Mouse (Mus musculus): ENCODE results near the gene Cd2bp2. TPM values are rescaled to one million over a fixed set of nuclear protein-coding genes. Genes with fewer than 3 reads are reported as not detected.
A peak's percentile ranks its signal among the peaks of the same experiment; 100 is the strongest.

Gene Cd2bp2
- polyA plus RNA-seq, 1 experiment, result 67.2 TPM

- Histone ChIP-seq H3K27ac (ENCODE audit: control insufficient read depth, insufficient read depth, low read length) (peak overlapping the region; percentile 98), H3K4me1 (replicated peaks; ENCODE audit: control insufficient read depth, insufficient read depth, low read length) (peaks cover 53% of the 10 kb centered on the region), H3K36me3 (ENCODE audit: control insufficient read depth, insufficient read depth, low read length) (peaks cover 14% of the 10 kb centered on the region), H3K27me3 (ENCODE audit: control insufficient read depth, insufficient read depth, low read length) (no peaks in the 10 kb centered on the region), H3K4me3 (ENCODE audit: control insufficient read depth, insufficient read depth, low read length) (peak overlapping the region; percentile 88)
- DNase-seq, result peak; percentile 81
- TF ChIP-seq POLR2A (IDR thresholded peaks at IDR 0.05; ENCODE audit: control insufficient read depth, extremely low read depth, insufficient read depth, low read length, poor library complexity), result peak; percentile 93
- no peak for TF ChIP-seq CTCF (IDR thresholded peaks at IDR 0.05; ENCODE audit: borderline replicate concordance, control insufficient read depth, extremely low read depth, insufficient read depth, low read length, poor library complexity)
- 5% methylated on average over 10 of the region's 10 CpGs for WGBS
These were observed 22.2 kb upstream of the Cd2bp2 start for GRCm38 (mm10) chr7:127217901-127218642.

GRCm38 (mm10) chr7:127217475-127217874 is 21.6 kb upstream of the Cd2bp2 start:
- no peaks in the 10 kb centered on the region for H3K27me3 ChIP-seq (ENCODE audit: control insufficient read depth, insufficient read depth, low read length)
- H3K36me3 ChIP-seq (ENCODE audit: control insufficient read depth, insufficient read depth, low read length), result peaks cover 14% of the 10 kb centered on the region
- H3K27ac ChIP-seq (ENCODE audit: control insufficient read depth, insufficient read depth, low read length), result peak overlapping the region; percentile 98
- DNase-seq, result no peak
- H3K4me1 ChIP-seq (replicated peaks; ENCODE audit: control insufficient read depth, insufficient read depth, low read length), result peaks cover 56% of the 10 kb centered on the region
- whole genome bisulfite sequencing, result 29% methylated on average over 6 of the region's 6 CpGs
- TF ChIP-seq CTCF (IDR thresholded peaks at IDR 0.05; ENCODE audit: borderline replicate concordance, control insufficient read depth, extremely low read depth, insufficient read depth, low read length, poor library complexity) (no peak), POLR2A (IDR thresholded peaks at IDR 0.05; ENCODE audit: control insufficient read depth, extremely low read depth, insufficient read depth, low read length, poor library complexity) (no peak)
- H3K4me3 ChIP-seq (ENCODE audit: control insufficient read depth, insufficient read depth, low read length), result peak overlapping the region; percentile 88

- TF ChIP-seq CTCF (IDR thresholded peaks at IDR 0.05; ENCODE audit: borderline replicate concordance, control insufficient read depth, extremely low read depth, insufficient read depth, low read length, poor library complexity), result no peak
- no peak for TF ChIP-seq POLR2A (IDR thresholded peaks at IDR 0.05; ENCODE audit: control insufficient read depth, extremely low read depth, insufficient read depth, low read length, poor library complexity)
- WGBS, result 57% methylated on average over 5 of the region's 5 CpGs
- H3K27ac ChIP-seq (ENCODE audit: control insufficient read depth, insufficient read depth, low read length), result no peak overlapping the region
- DNase-seq, result no peak
- H3K36me3 ChIP-seq (ENCODE audit: control insufficient read depth, insufficient read depth, low read length), result peaks cover 14% of the 10 kb centered on the region
- peak overlapping the region; percentile 31 for H3K4me3 ChIP-seq (ENCODE audit: control insufficient read depth, insufficient read depth, low read length)
- no peaks in the 10 kb centered on the region for H3K27me3 ChIP-seq (ENCODE audit: control insufficient read depth, insufficient read depth, low read length)
- peaks cover 59% of the 10 kb centered on the region for H3K4me1 ChIP-seq (replicated peaks; ENCODE audit: control insufficient read depth, insufficient read depth, low read length)
These were observed 20.5 kb upstream of the Cd2bp2 start for GRCm38 (mm10) chr7:127216307-127216706.

- no peaks in the 10 kb centered on the region for H3K27me3 ChIP-seq (ENCODE audit: control insufficient read depth, insufficient read depth, low read length)
- peak overlapping the region; percentile 20 for H3K4me3 ChIP-seq (ENCODE audit: control insufficient read depth, insufficient read depth, low read length)
- DNase-seq, result peak; percentile 82
- H3K4me1 ChIP-seq (replicated peaks; ENCODE audit: control insufficient read depth, insufficient read depth, low read length), result peaks cover 63% of the 10 kb centered on the region
- H3K27ac ChIP-seq (ENCODE audit: control insufficient read depth, insufficient read depth, low read length), result peak overlapping the region; percentile 44; the same call in 1 of the 2 replicates
- TF ChIP-seq CTCF (IDR thresholded peaks at IDR 0.05; ENCODE audit: borderline replicate concordance, control insufficient read depth, extremely low read depth, insufficient read depth, low read length, poor library complexity) (peak; percentile 77; the same call in 1 of the 2 replicates), POLR2A (IDR thresholded peaks at IDR 0.05; ENCODE audit: control insufficient read depth, extremely low read depth, insufficient read depth, low read length, poor library complexity) (no peak)
- 46% methylated on average over 33 of the region's 33 CpGs for WGBS
- H3K36me3 ChIP-seq (ENCODE audit: control insufficient read depth, insufficient read depth, low read length), result peaks cover 14% of the 10 kb centered on the region
These were observed 19.4 kb upstream of the Cd2bp2 start for GRCm38 (mm10) chr7:127214981-127215871.

- H3K27me3 ChIP-seq (ENCODE audit: control insufficient read depth, insufficient read depth, low read length), result no peaks in the 10 kb centered on the region
- no peak overlapping the region for H3K27ac ChIP-seq (ENCODE audit: control insufficient read depth, insufficient read depth, low read length)
- no peak for TF ChIP-seq CTCF (IDR thresholded peaks at IDR 0.05; ENCODE audit: borderline replicate concordance, control insufficient read depth, extremely low read depth, insufficient read depth, low read length, poor library complexity)
- TF ChIP-seq POLR2A (IDR thresholded peaks at IDR 0.05; ENCODE audit: control insufficient read depth, extremely low read depth, insufficient read depth, low read length, poor library complexity), result no peak
- 93% methylated on average over 21 of the region's 21 CpGs for WGBS
- no peak overlapping the region for H3K4me3 ChIP-seq (ENCODE audit: control insufficient read depth, insufficient read depth, low read length)
- peaks cover 64% of the 10 kb centered on the region for H3K4me1 ChIP-seq (replicated peaks; ENCODE audit: control insufficient read depth, insufficient read depth, low read length)
- H3K36me3 ChIP-seq (ENCODE audit: control insufficient read depth, insufficient read depth, low read length), result peaks cover 14% of the 10 kb centered on the region
- DNase-seq, result no peak
These were observed 18.7 kb upstream of the Cd2bp2 start for GRCm38 (mm10) chr7:127214521-127214920.

- Histone ChIP-seq H3K36me3 (ENCODE audit: control insufficient read depth, insufficient read depth, low read length) (peaks cover 14% of the 10 kb centered on the region), H3K4me3 (ENCODE audit: control insufficient read depth, insufficient read depth, low read length) (no peak overlapping the region), H3K27ac (ENCODE audit: control insufficient read depth, insufficient read depth, low read length) (no peak overlapping the region), H3K27me3 (ENCODE audit: control insufficient read depth, insufficient read depth, low read length) (no peaks in the 10 kb centered on the region), H3K4me1 (replicated peaks; ENCODE audit: control insufficient read depth, insufficient read depth, low read length) (peaks cover 58% of the 10 kb centered on the region)
- TF ChIP-seq CTCF (IDR thresholded peaks at IDR 0.05; ENCODE audit: borderline replicate concordance, control insufficient read depth, extremely low read depth, insufficient read depth, low read length, poor library complexity), result no peak
- no peak for TF ChIP-seq POLR2A (IDR thresholded peaks at IDR 0.05; ENCODE audit: control insufficient read depth, extremely low read depth, insufficient read depth, low read length, poor library complexity)
- WGBS, result 88% methylated on average over 12 of the region's 12 CpGs
- no peak for DNase-seq
These were observed 18.1 kb upstream of the Cd2bp2 start for GRCm38 (mm10) chr7:127213930-127214329.

Measured in thymus, adult 2 months (tissue).